Mouse (Mus musculus) midbrain, embryonic 13.5 days (tissue): ENCODE results near the gene Gm28051. TPM values are rescaled to one million over a fixed set of nuclear protein-coding genes. Genes with fewer than 3 reads are reported as not detected.

ENCODE experiments used
- ATAC-seq: fragments of 200-750 bp; cut with Nextera tagmentation; 2 replicates; pipeline ENCODE4 v1.8.0; 2017; ENCODE audit warnings: mild to moderate bottlenecking, moderate TSS enrichment, moderate library complexity
- H3K27ac ChIP-seq: fragments of 300-500 bp; sonication (generic); 2 replicates; pipeline ENCODE4 v1.5.1; 2015; ENCODE audit warnings: inconsistent platforms, mild to moderate bottlenecking, moderate library complexity
- H3K27me3 ChIP-seq: fragments of 300-500 bp; sonication (generic); 2 replicates; pipeline ENCODE4 v1.6.1; 2015; ENCODE audit warnings: mild to moderate bottlenecking, inconsistent platforms
- H3K36me3 ChIP-seq: fragments of 300-500 bp; sonication (generic); 2 replicates; pipeline ENCODE4 v1.6.1; 2015; ENCODE audit warnings: mild to moderate bottlenecking, inconsistent platforms
- H3K4me1 ChIP-seq: fragments of 300-500 bp; sonication (generic); replicated peaks from 2 replicates; pipeline ENCODE4 v1.6.1; 2015; ENCODE audit warnings: inconsistent platforms
- H3K4me2 ChIP-seq: fragments of 300-500 bp; sonication (generic); replicated peaks from 2 replicates; pipeline ENCODE4 v1.6.1; 2015; ENCODE audit warnings: moderate library complexity, mild to moderate bottlenecking, inconsistent platforms
- H3K4me3 ChIP-seq: fragments of 300-500 bp; sonication (generic); replicated peaks from 2 replicates; pipeline ENCODE4 v1.5.1; 2015; ENCODE audit warnings: mild to moderate bottlenecking, inconsistent platforms
- H3K9ac ChIP-seq: fragments of 300-500 bp; sonication (generic); replicated peaks from 2 replicates; pipeline ENCODE4 v1.6.1; 2015; ENCODE audit warnings: mild to moderate bottlenecking, inconsistent platforms
- H3K9me3 ChIP-seq: fragments of 300-500 bp; sonication (generic); 2 replicates; pipeline ENCODE4 v1.6.1; 2016; ENCODE audit warnings: mild to moderate bottlenecking, inconsistent platforms
- WGBS: fragments of 180-500 bp; shearing (Covaris S2); methylation state at CpG from one replicate; pipeline ENCODE4 v1.1.7; 2015; 5-methylcytosine and 5-hydroxymethylcytosine counted together
- microRNA counts: library from miRNA; unstranded; fragments of <30 nt; microRNA quantifications from one replicate; lab custom pipeline; 2016
- microRNA-seq: library from miRNA; unstranded; fragments of <30 nt; microRNA quantifications from one replicate; pipeline ENCODE4, GENCODE M21; 2016
- polyA plus RNA-seq: library from polyadenylated mRNA; unstranded; fragments of >200 nt; fragmentation: Nextera tagmentation; extraction: Ambion mirVana; gene quantifications from 2 replicates; pipeline ENCODE4 v1.2.1, GENCODE M21; 2015

Gm28051 gene
- polyA plus RNA-seq, 1 experiment from 2014 or later = not detected

GRCm38 (mm10) chr12:102677089-102677488 is 80.5 kb downstream of the Gm28051 start:
- H3K9ac ChIP-seq = no peak overlapping the region
- H3K4me3 ChIP-seq = no peak overlapping the region
- H3K4me2 ChIP-seq = no peak overlapping the region
- H3K9me3 ChIP-seq = no peaks in the 10 kb centered on the region
- H3K27ac ChIP-seq = no peak overlapping the region
- H3K36me3 ChIP-seq = peaks cover 13% of the 10 kb centered on the region
- 86% methylated on average over 3 of the region's 3 CpGs for WGBS
- no peaks in the 10 kb centered on the region for H3K27me3 ChIP-seq
- no peak for ATAC-seq
- H3K4me1 ChIP-seq = peaks cover 15% of the 10 kb centered on the region

DNA sequence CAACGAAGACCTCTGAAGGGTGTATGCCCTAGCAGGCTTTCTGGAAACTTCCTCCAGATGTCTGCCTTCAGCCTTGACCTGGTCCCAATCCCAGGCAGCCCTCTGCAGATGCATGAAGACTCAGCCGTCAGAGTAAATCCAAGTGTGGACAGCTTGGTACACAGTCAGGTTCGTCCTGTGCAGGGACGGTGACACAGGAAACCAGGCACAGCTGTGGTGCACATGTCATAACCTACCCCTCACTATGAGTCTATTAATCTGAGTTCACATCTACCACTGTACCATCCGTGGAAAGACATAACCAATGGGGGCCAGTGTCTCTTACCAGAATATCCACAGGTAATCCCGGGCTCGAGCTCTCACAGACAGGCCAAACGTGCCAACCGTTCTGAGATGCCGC is 83.0 kb downstream of the Gm28051 start:
- 93% methylated on average over 10 of the region's 10 CpGs for WGBS
- H3K36me3 ChIP-seq = peaks cover 13% of the 10 kb centered on the region
- H3K4me1 ChIP-seq = peaks cover 30% of the 10 kb centered on the region
- H3K27ac ChIP-seq = no peak overlapping the region
- H3K9me3 ChIP-seq = no peaks in the 10 kb centered on the region
- H3K27me3 ChIP-seq = no peaks in the 10 kb centered on the region
- no peak for ATAC-seq
- H3K9ac ChIP-seq = no peak overlapping the region
- no peak overlapping the region for H3K4me3 ChIP-seq
- no peak overlapping the region for H3K4me2 ChIP-seq

DNA sequence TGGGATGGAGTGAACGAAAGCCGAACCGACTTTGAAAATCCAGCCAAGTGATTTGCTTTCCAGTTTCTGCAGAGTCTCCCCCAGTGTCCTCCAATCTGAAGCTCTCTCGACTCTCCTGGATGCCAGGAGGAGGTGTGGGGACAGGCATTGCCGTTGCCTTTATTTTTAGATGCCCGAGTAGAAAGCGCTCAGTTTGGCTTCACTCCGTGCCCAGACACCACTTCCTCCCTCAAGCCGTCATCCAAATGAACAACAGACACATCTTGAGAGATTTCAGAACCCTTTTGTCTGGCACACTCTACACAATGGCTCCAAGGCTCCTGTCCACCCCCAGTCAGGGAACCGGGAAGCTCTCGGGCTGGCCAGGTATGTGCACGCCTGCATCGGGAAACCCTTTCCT is 83.4 kb downstream of the Gm28051 start:
- no peaks in the 10 kb centered on the region for H3K9me3 ChIP-seq
- no peak overlapping the region for H3K4me2 ChIP-seq
- ATAC-seq = no peak
- no peak overlapping the region for H3K4me3 ChIP-seq
- no peak overlapping the region for H3K27ac ChIP-seq
- peaks cover 30% of the 10 kb centered on the region for H3K4me1 ChIP-seq
- WGBS = 92% methylated on average over 13 of the region's 13 CpGs
- H3K9ac ChIP-seq = no peak overlapping the region
- H3K36me3 ChIP-seq = peaks cover 13% of the 10 kb centered on the region
- H3K27me3 ChIP-seq = no peaks in the 10 kb centered on the region

DNA sequence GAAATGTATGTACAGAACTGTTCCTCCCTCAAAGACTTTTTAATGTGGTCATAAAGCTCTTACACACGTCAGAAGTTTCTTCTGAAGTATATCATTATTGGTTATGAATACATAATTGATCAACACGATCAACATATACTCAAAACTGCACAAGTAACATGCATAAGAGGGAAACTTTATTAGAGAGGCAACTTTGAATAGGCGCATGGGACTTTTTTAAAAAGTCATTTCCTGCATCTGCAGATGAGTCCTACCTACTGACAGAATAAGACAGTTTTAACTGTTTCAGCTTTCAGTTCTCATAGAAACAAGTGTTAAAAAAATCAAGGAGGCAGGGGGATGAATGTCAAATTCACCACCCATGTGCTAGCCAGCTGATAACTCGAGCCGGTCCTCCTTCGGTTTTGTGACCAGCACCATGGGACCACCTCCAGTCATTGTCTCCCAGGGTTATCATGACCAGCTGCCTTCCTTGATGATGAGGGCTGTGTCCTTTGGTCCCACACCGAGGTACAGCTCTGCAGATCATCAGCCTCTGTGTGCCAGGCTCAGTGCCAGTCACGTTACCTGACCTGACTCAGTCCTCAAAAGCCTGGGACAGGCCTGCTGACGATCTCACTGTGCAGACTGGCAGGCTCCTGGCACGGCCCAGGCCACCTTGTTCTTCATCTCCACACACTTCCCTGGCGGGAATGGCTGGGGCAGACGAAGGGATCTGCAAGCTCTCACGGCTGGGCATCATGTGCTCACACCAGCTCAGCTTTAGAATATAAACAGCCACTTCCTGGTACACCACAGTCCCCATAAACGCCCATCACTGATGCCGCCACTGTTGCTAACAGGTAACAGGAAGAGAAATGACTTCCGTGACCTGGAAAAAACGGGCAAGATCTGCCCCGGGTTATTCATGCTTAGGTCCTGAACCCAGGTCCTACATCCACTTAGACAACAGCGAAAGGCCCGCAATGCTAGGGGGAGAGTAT is 84.4 kb downstream of the Gm28051 start:
- H3K4me1 ChIP-seq = peaks cover 25% of the 10 kb centered on the region
- no peaks in the 10 kb centered on the region for H3K9me3 ChIP-seq
- H3K4me2 ChIP-seq = no peak overlapping the region
- ATAC-seq = no peak
- no peak overlapping the region for H3K27ac ChIP-seq
- WGBS = 89% methylated on average over 20 of the region's 20 CpGs
- H3K4me3 ChIP-seq = no peak overlapping the region
- no peaks in the 10 kb centered on the region for H3K27me3 ChIP-seq
- H3K36me3 ChIP-seq = peaks cover 13% of the 10 kb centered on the region
- no peak overlapping the region for H3K9ac ChIP-seq

DNA sequence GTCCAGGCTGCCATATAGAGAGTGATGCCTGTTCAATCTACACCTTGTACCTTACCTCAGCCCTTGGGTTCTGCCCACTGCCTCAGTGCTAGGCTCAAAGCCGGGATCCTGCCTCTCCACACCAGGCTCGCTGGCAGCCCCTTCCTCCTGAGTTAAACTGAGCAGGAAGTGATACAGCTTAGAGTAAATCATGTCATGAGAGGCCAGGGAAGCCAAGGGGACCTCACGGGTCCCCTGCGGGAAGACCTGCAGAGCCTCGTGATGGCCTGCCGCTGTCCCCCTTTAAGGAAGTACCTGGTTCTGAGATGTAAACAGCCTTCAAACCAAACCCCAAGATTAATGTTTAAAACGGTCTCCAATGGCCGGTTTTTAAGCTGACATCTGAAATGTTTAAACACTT is 85.4 kb downstream of the Gm28051 start:
- Histone ChIP-seq H3K4me1 (peaks cover 21% of the 10 kb centered on the region), H3K36me3 (peaks cover 13% of the 10 kb centered on the region), H3K4me2 (no peak overlapping the region), H3K27me3 (no peaks in the 10 kb centered on the region), H3K9me3 (no peaks in the 10 kb centered on the region), H3K9ac (no peak overlapping the region), H3K4me3 (no peak overlapping the region), H3K27ac (no peak overlapping the region)
- ATAC-seq = no peak
- WGBS = 84% methylated on average over 8 of the region's 8 CpGs

DNA sequence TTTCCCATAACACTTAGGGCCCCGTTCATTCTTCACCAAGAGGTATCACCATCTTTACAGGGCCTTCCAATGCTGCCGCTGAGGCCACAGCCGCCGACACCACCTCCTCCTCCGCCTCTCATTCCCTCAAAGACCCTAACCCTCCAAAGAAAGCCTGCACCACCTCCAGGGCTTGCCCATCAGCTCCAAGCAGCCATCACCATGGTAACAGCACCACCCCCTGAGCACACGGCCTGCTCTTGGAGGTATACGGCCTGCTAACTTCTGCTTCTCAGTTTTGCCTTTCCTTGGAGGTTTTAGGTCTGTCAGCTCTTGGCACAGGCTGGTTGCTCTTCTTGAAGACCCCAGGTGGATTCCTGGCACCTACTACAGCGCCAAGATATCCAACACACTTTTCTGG is 86.7 kb downstream of the Gm28051 start:
- Histone ChIP-seq H3K9me3 (no peaks in the 10 kb centered on the region), H3K4me2 (no peak overlapping the region), H3K4me1 (peaks cover 15% of the 10 kb centered on the region), H3K27me3 (no peaks in the 10 kb centered on the region), H3K36me3 (peaks cover 13% of the 10 kb centered on the region), H3K9ac (no peak overlapping the region), H3K4me3 (no peak overlapping the region), H3K27ac (no peak overlapping the region)
- ATAC-seq = peak; percentile 65; the same call in 1 of the 2 replicates
- WGBS = 27% methylated on average over 8 of the region's 8 CpGs

MicroRNA genes within 50 kb of the gene (microRNA counts, 519-probe panel; counts per million panel counts)
- 110 counts per million, percentile 56 among the panel's probes with 10 or more counts for microRNA mmu-miR-1936 (lab: Ali Mortazavi, UCI)

Small RNA genes lying within 50 kb of the gene (microRNA-seq; reads per million reads assigned to microRNA genes)
- gene Mir1936 = not detected

Other genes with a start within 250 kb of the Gm28051 start
- gene Chga, start 202.8 kb downstream of the Gm28051 start, polyA plus RNA-seq = 88.9 and 90.0 TPM in 2 replicates
- 19.7 and 20.7 TPM in 2 replicates for gene Itpk1, start 52.8 kb downstream of the Gm28051 start, polyA plus RNA-seq
- 52.3 and 54.8 TPM in 2 replicates for gene Moap1, start 14.1 kb downstream of the Gm28051 start, polyA plus RNA-seq
- 12.4 and 13.3 TPM in 2 replicates for gene Tmem251, start 14.0 kb downstream of the Gm28051 start, polyA plus RNA-seq
- gene Gon7, start within 50 bp of the Gm28051 start, polyA plus RNA-seq = 55.0 and 57.9 TPM in 2 replicates
- 39.0 and 41.7 TPM in 2 replicates for gene Ubr7, start 202 bp upstream of the Gm28051 start, polyA plus RNA-seq
- 41.1 and 42.4 TPM in 2 replicates for gene Gm20604, start 907 bp upstream of the Gm28051 start, polyA plus RNA-seq
- 19.2 and 20.3 TPM in 2 replicates for gene Btbd7, start 120.7 kb upstream of the Gm28051 start, polyA plus RNA-seq
- gene Cox8c, start 141.6 kb upstream of the Gm28051 start, polyA plus RNA-seq = not detected in 2 replicates
- 7.9 and 8.3 TPM in 2 replicates for gene Unc79, start 191.1 kb upstream of the Gm28051 start, polyA plus RNA-seq